Mouse (Mus musculus): ENCODE data around the gene Smo.

Smo gene

DNA sequence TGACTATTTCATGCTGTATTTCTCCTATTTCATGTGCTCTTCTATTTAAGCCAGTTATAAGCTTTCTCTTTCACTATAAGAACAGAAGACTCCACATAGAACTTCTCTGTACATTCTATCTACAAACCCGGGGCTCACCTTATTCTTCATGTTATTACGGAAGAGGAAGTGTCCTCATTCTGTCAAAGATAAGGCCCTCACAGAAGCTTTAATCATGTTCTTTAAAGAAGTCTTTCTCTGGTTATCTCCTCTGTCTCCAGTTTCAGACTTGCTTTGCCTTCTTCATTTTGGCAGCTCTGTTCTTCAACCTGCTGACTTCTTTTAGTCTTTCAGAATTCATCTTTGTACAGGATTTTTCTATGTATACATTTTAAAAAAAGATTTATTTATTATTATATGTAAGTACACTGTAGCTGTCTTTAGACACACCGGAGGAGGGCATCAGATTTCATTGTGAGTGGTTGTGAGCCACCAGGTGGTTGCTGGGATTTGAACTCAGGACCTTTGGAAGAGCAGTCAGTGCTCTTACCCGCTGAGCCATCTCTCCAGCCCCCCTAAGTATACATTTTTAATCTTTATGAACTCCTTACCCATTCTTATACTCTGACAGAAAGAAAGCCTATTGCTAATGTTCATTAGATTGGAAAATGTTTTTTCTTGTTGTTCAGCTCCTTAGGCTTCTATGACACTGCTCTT lies 41.4 kb downstream of the Smo start:
- DNase-seq: no peak

GRCm38 (mm10) chr6:29777238-29777555 lies 41.9 kb downstream of the Smo start:
- no peak for DNase-seq

- no peak for DNase-seq
Measured at GRCm38 (mm10) chr6:29780082-29780481, 44.8 kb downstream of the Smo start.

DNA sequence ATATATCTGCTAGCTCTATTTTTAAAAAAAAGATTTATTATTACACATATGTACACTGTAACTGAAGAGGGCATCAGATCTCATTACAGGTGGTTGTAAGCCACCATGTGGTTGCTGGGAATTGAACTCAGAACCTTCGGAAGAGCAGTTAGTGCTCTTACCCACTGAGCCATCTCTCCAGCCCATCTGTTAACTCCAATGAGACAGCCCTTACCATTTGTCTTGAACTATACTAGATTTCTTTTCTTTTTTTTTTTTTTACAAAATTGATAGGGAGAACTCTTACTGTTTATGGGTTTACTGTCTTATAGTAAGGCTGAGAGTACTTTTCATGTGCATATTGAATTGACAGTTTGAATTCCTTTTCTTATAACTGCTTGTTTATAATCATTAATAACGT lies 45.3 kb downstream of the Smo start:
- no peak for DNase-seq

- no peak for DNase-seq
Measured at GRCm38 (mm10) chr6:29782239-29782638, 46.9 kb downstream of the Smo start.

GRCm38 (mm10) chr6:29783960-29784359 lies 48.7 kb downstream of the Smo start:
- no peak for DNase-seq

GRCm38 (mm10) chr6:29784413-29785021 lies 49.2 kb downstream of the Smo start:
- DNase-seq: no peak

GRCm38 (mm10) chr6:29785759-29786158 lies 50.5 kb downstream of the Smo start:
- DNase-seq: no peak

DNA sequence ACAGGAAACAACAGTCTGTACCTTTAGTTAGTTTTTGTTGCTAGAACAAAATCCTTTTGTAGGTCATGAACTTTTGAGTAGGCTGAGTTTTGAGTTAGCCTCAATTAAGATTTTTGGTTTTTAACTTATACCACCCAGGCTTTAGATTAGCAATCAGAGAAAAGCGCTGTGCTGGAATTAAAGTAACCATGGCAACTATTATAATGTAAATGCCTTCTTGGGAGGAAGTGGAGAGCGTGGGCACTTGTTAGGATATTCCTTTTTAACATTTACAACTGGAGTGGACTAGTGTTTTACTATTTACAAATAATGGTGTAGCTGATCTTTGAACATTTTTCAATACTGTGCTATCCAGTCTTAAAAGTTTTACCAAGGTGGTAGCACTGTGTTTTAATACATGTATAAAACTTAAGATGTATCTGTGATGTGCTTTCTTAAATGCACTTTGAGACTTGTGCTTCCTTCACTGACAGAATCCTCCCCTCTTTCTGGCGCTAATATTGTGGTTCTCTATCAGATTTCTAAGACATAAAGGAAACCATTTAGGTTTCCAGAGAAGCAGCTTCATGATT lies 53.6 kb downstream of the Smo start:
- no peak for DNase-seq

DNA sequence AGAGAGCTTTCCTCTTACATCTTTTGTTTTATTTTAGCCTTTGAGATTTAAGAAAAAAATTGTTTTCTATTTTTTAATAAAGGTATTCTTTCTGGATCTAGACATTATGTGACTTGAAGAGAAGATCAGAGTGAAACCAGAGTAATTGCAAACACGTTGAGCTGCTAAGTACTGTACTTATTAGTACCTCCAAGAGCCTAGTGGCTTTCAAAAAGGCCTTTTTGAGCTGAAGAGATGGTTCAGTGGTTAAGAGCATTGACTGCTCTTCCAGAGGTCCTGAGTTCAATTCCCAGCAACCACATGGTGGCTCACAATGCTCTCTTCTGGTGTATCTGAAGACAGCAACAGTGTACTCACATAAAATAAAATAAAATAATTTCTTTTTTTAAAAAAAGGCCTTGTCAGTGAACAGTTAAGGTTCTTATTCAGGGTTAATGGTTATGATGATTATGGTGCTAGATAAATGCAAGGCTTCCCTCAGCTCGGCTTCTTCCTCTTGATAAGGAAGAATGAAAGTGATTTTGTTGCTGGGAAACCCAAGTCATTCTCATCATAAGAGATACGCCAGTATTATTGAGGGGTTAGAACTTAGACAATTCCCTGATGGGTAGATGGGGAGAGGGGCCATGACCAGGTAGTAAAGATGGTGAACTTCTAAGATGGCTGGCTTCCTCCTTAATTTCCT lies 54.9 kb downstream of the Smo start:
- no peak for DNase-seq

- no peak for DNase-seq
Measured at GRCm38 (mm10) chr6:29793520-29793919, 58.2 kb downstream of the Smo start.

GRCm38 (mm10) chr6:29794582-29794981 lies 59.3 kb downstream of the Smo start:
- no peak for DNase-seq

- DNase-seq: no peak
Measured at GRCm38 (mm10) chr6:29802979-29803378, 67.7 kb downstream of the Smo start.

GRCm38 (mm10) chr6:29804006-29804405 lies 68.7 kb downstream of the Smo start:
- DNase-seq: no peak

DNA sequence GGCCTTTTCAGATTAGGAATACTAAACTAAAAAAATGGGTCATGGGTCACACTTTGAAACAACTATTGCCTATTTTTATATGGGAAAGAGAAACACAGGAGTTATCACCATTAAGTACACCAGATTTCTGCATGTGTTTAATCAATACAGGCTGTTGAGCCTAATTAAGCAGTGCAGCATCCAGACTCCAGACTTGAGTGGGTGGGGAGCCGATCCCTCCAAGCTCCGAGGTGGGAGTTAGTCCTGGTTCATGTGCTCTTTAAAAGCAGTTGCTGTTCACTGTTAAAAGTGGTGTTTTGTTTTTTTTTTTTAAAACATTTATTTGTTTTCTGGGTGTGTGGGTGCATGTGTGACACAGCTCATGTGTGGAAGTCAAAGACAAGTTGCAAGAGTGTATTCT lies 70.1 kb downstream of the Smo start:
- no peak for DNase-seq
